Mouse (Mus musculus): ENCODE results near the gene Olfr419. TPM values are rescaled to one million over a fixed set of nuclear protein-coding genes. Genes with fewer than 3 reads are reported as not detected.

Olfr419 gene
- polyA plus RNA-seq, 1 experiment: not detected

DNA sequence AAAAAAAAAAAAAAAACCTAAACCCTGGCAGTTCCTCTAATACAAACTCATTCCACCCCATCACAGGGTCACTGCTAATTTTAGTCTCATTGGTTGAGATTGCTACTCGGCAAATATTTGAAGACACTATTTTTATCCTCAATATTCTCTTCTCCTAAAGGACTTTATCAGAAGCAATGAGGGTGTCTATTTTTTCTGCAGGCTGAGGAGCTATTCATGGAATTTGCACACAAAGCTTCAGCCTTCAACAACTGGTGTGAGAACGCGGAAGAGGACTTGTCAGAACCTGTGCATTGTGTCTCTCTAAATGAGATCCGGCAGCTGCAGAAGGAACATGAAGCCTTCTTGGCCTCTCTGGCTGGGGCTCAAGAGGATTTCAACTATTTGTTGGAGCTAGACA, 11.9 kb downstream of the Olfr419 start:
- Histone ChIP-seq H3K4me1 (ENCODE audit: control insufficient read depth, insufficient read depth, insufficient read length, low read length) (no peaks in the 10 kb centered on the region), H3K36me3 (ENCODE audit: control insufficient read depth, insufficient read depth, low read length) (no peaks in the 10 kb centered on the region), H3K27me3 (ENCODE audit: control insufficient read depth, insufficient read depth, low read length) (no peaks in the 10 kb centered on the region), H3K27ac (ENCODE audit: insufficient read depth, low read depth, low read length) (no peak overlapping the region), H3K4me3 (ENCODE audit: low read depth, low read length) (no peak overlapping the region)
- TF ChIP-seq CTCF (IDR thresholded peaks at IDR 0.05; ENCODE audit: extremely low read depth, insufficient read length, insufficient replicate concordance, low read depth, low read length) (no peak), POLR2A (IDR thresholded peaks at IDR 0.05; ENCODE audit: low read depth, low read length) (no peak)
- 87% methylated on average over 4 of the region's 4 CpGs for WGBS

DNA sequence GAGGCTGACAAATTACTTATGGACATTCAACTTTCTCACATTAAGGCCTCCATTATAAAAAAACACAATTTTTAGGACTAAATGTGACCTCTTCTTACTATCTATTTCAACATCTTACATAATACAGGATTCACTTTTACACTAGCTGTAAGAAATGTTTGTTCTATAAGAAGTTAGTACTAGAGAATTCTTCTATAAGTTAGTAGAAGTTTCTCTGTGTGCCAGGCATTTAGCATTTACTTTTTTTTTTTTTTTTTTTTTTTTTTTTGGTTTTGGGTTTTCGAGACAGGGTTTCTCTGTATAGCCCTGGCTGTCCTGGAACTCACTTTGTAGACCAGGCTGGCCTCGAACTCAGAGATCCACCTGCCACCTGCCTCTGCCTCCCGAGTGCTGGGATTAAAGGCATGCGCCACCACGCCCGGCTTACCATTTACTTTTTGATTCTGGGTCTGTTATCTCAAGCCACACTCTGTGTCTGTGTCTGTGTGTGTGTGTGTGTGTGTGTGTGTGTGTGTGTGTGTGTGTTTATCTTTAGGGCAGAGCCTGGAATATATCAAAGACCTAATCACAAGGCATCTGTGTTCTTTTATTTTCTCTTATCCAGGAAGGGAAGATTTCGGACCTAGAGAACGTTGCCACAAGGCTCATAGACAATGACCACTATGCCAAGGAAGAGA, 35.2 kb downstream of the Olfr419 start:
- Histone ChIP-seq H3K27ac (ENCODE audit: insufficient read depth, low read depth, low read length) (no peak overlapping the region), H3K4me3 (ENCODE audit: low read depth, low read length) (no peak overlapping the region), H3K27me3 (ENCODE audit: control insufficient read depth, insufficient read depth, low read length) (no peaks in the 10 kb centered on the region), H3K4me1 (ENCODE audit: control insufficient read depth, insufficient read depth, insufficient read length, low read length) (no peaks in the 10 kb centered on the region), H3K36me3 (ENCODE audit: control insufficient read depth, insufficient read depth, low read length) (no peaks in the 10 kb centered on the region)
- WGBS: 60% methylated on average over 8 of the region's 8 CpGs
- TF ChIP-seq CTCF (IDR thresholded peaks at IDR 0.05; ENCODE audit: extremely low read depth, insufficient read length, insufficient replicate concordance, low read depth, low read length) (no peak), POLR2A (IDR thresholded peaks at IDR 0.05; ENCODE audit: low read depth, low read length) (no peak)

DNA sequence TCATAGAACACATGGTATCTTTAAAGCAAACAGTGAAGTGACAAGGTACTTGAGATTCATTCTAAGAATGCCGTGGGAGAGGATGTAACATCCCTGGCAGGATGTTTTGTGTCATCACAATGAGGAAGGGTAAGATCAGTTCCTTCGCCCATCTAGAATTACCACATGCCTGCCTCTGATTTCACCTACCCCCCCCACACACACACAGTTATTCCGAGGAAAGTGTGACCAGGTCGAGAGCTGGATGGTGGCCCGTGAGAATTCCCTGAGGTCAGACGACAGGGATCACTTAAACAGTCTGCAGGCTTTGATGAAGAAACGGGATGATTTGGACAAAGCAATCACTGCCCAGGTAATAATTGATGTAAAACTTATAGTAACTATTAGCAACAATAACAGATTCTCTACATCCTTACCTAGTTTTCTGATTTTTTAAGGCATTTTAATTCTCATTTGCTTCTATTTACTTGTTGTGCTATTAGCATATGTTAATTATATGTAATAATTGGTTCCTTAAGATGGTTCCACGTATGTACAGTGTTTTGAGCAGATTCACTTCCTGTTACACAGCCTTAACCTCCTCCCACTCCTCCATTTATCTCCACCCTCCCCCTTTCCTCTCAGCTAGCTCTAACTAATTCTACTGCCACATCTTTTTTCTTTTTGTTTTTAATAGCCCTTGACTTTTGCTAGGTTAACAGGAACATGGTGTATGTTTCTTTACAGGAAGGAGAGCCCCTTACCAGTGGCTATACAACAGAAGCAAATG, 36.4 kb downstream of the Olfr419 start:
- H3K4me3 ChIP-seq (ENCODE audit: low read depth, low read length): no peak overlapping the region
- H3K27me3 ChIP-seq (ENCODE audit: control insufficient read depth, insufficient read depth, low read length): no peaks in the 10 kb centered on the region
- H3K27ac ChIP-seq (ENCODE audit: insufficient read depth, low read depth, low read length): no peak overlapping the region
- WGBS: 72% methylated on average over 8 of the region's 8 CpGs
- no peaks in the 10 kb centered on the region for H3K36me3 ChIP-seq (ENCODE audit: control insufficient read depth, insufficient read depth, low read length)
- no peak for TF ChIP-seq CTCF (IDR thresholded peaks at IDR 0.05; ENCODE audit: extremely low read depth, insufficient read length, insufficient replicate concordance, low read depth, low read length)
- no peak for TF ChIP-seq POLR2A (IDR thresholded peaks at IDR 0.05; ENCODE audit: low read depth, low read length)
- H3K4me1 ChIP-seq (ENCODE audit: control insufficient read depth, insufficient read depth, insufficient read length, low read length): no peaks in the 10 kb centered on the region

DNA sequence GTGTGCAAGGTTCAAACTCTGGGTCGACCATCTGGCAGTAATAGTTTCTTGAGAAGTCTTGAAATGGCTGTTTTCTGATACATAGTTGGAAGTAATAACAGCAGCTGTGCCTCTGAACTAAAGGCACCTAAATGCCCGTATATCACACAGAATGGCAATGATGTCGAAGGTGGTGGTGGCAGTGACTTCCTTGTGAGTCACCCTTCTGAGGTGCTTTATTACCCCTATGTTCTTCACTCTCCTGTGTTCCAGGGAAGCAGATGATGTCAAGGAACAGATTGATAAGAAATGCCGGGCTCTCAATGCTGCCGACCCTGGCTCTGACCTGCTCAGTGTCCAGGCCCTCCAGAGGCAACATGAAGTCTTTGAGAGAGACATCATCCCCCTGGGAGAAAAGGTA, 39.6 kb downstream of the Olfr419 start:
- Histone ChIP-seq H3K4me3 (ENCODE audit: low read depth, low read length) (no peak overlapping the region), H3K27me3 (ENCODE audit: control insufficient read depth, insufficient read depth, low read length) (no peaks in the 10 kb centered on the region), H3K27ac (ENCODE audit: insufficient read depth, low read depth, low read length) (no peak overlapping the region), H3K36me3 (ENCODE audit: control insufficient read depth, insufficient read depth, low read length) (no peaks in the 10 kb centered on the region), H3K4me1 (ENCODE audit: control insufficient read depth, insufficient read depth, insufficient read length, low read length) (no peaks in the 10 kb centered on the region)
- WGBS: 25% methylated on average over 5 of the region's 5 CpGs
- no peak for TF ChIP-seq CTCF (IDR thresholded peaks at IDR 0.05; ENCODE audit: extremely low read depth, insufficient read length, insufficient replicate concordance, low read depth, low read length)

DNA sequence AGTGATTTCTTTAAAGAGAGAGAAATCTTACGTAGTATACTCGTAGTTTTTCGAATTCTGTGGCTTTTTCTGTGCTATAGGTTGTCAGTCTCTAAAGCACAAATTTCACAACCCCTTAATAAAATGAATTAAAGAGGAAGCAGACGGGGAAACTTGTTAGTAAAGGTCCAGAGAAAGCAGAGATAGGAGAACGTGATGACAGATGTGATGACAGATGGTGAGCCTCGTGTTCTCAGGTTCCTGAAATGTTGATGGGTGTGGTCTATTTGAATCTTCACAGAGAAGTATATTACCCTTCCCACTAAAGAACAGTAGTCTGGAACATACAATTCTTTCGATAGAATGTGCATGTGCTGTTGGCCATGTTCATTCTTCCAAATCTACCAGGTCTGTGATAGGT, 47.2 kb downstream of the Olfr419 start:
- TF ChIP-seq CTCF (IDR thresholded peaks at IDR 0.05; ENCODE audit: extremely low read depth, insufficient read length, insufficient replicate concordance, low read depth, low read length) (no peak), POLR2A (IDR thresholded peaks at IDR 0.05; ENCODE audit: low read depth, low read length) (no peak)
- 58% methylated on average over 7 of the region's 7 CpGs for WGBS
- Histone ChIP-seq H3K4me1 (ENCODE audit: control insufficient read depth, insufficient read depth, insufficient read length, low read length) (no peaks in the 10 kb centered on the region), H3K36me3 (ENCODE audit: control insufficient read depth, insufficient read depth, low read length) (no peaks in the 10 kb centered on the region), H3K27me3 (ENCODE audit: control insufficient read depth, insufficient read depth, low read length) (no peaks in the 10 kb centered on the region), H3K4me3 (ENCODE audit: low read depth, low read length) (no peak overlapping the region), H3K27ac (ENCODE audit: insufficient read depth, low read depth, low read length) (no peak overlapping the region)

Other genes with a start within 250 kb of the Olfr419 start
- gene Ifi205, start 220.3 kb downstream of the Olfr419 start, polyA plus RNA-seq (2012; rRNA removed): 0.06 and 0.10 TPM in 2 replicates
- 0.10 and 0.11 TPM in 2 replicates for gene Olfr433, start 211.4 kb downstream of the Olfr419 start, polyA plus RNA-seq (2012; rRNA removed)
- 0.34 TPM in 1 of 2 replicates, not detected in the other for gene Olfr432, start 202.9 kb downstream of the Olfr419 start, polyA plus RNA-seq (2012; rRNA removed)
- gene Olfr430, start 185.5 kb downstream of the Olfr419 start, polyA plus RNA-seq (2012; rRNA removed): not detected in 2 replicates
- not detected in 2 replicates for gene Olfr429, start 167.7 kb downstream of the Olfr419 start, polyA plus RNA-seq (2012; rRNA removed)
- gene Olfr427, start 155.2 kb downstream of the Olfr419 start, polyA plus RNA-seq (2012; rRNA removed): not detected in 2 replicates
- gene Olfr231, start 130.9 kb downstream of the Olfr419 start, polyA plus RNA-seq (2012; rRNA removed): not detected in 2 replicates
- 0.10 TPM in 1 of 2 replicates, not detected in the other for gene Olfr424, start 120.5 kb downstream of the Olfr419 start, polyA plus RNA-seq (2012; rRNA removed)
- not detected in 2 replicates for gene Olfr420, start 96.4 kb downstream of the Olfr419 start, polyA plus RNA-seq (2012; rRNA removed)
- not detected in 2 replicates for gene Spta1, start 79.3 kb downstream of the Olfr419 start, polyA plus RNA-seq (2012; rRNA removed)
- gene Mptx1, start 78.5 kb upstream of the Olfr419 start, polyA plus RNA-seq (2012; rRNA removed): 1.2 and 3.5 TPM in 2 replicates
- not detected in 2 replicates for gene Olfr417, start 113.1 kb upstream of the Olfr419 start, polyA plus RNA-seq (2012; rRNA removed)
- not detected in 2 replicates for gene Olfr248, start 139.0 kb upstream of the Olfr419 start, polyA plus RNA-seq (2012; rRNA removed)
- not detected in 2 replicates for gene Olfr414, start 172.0 kb upstream of the Olfr419 start, polyA plus RNA-seq (2012; rRNA removed)
- not detected in 2 replicates for gene Olfr220, start 190.0 kb upstream of the Olfr419 start, polyA plus RNA-seq (2012; rRNA removed)
- 0.04 and 0.11 TPM in 2 replicates for gene Fmn2, start 249.8 kb upstream of the Olfr419 start, polyA plus RNA-seq (2012; rRNA removed)